Mouse (Mus musculus): ENCODE measurements at regions not wholly inside any gene's neighbourhood (a gene's known extent, or its start where the extent isn't known, plus 50 kb on each side); places are given as distances from the start of the nearest gene placed in this dataset.

GRCm38 (mm10) chr9:43930476-43930875 lies 112.7 kb upstream of the Thy1 start:
- no peak for DNase-seq

DNA sequence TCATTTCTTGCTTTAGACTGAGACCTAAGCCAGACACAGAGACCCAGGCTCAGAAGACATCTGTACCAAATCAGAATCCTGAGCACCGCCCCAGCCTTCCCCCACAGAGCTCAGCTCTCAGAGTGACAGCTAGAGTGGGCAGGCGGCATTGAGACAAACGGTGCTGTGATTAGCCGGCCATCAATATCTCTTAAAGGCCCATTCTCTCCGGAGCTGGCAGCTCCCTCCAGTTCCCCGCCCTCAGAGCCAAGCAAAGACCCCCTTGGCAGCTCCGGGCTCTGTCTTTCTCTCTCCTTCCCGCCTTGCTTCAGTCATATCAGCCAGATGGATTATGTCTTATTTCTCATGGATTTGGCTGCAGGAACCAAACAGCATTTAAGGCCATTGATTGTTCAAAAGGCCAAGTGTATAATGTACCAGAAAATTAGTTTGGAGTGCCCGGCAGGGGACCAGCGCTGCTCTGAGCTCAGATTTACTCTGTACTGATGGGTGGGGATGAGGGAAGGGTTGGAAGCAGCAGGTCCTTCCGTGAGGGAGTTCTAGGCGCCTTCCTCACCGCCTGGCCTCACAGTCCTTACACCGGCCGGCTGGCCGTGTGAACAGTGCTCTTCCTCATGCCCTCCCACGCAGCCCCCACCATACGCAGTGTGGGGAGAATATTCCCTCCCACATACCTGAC lies 109.0 kb upstream of the Thy1 start:
- DNase-seq, result no peak

- no peak for DNase-seq
Measured at GRCm38 (mm10) chr9:43934691-43935064, 108.5 kb upstream of the Thy1 start.

DNA sequence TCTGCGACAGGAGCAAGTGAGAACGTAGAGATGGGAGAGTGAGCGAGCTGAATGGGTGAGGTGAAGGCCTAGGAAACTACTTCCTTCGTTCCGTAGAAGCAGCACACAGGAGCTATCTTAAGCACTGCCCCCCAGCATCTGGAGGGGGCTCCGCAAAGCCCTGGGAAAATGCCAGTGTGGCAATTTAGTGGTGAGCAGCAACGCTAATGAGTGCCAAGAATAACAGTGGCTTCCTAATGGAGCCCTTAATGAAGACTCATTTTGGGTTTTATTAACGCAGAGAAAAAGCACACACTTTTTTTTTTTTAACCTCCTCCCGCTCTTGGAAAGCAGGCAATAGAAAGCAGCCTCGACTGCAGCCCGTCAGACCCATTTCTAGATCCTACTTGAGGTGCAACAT lies 103.8 kb upstream of the Thy1 start:
- DNase-seq, result no peak

DNA sequence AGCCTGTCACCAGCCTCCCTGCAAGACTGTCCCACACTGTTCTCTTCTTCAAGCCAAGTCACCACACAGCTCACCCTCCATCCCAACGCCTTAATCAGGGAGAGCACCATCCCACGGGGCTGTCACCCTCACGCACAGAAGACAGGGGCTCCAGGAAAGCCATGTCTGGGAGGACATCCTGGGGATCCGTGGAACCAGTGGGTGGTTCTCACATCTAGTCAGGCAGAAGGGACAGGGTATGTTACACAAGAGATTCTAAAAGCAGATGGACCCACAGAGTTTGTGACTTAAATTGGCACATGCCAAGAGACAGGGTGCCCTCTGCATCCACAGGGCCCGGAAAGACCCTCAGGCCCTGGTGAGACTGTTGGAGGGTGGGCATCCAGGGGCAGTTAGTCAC lies 101.0 kb upstream of the Thy1 start:
- no peak for DNase-seq

- DNase-seq, result no peak
Measured at GRCm38 (mm10) chr9:43943522-43943921, 99.7 kb upstream of the Thy1 start.

DNA sequence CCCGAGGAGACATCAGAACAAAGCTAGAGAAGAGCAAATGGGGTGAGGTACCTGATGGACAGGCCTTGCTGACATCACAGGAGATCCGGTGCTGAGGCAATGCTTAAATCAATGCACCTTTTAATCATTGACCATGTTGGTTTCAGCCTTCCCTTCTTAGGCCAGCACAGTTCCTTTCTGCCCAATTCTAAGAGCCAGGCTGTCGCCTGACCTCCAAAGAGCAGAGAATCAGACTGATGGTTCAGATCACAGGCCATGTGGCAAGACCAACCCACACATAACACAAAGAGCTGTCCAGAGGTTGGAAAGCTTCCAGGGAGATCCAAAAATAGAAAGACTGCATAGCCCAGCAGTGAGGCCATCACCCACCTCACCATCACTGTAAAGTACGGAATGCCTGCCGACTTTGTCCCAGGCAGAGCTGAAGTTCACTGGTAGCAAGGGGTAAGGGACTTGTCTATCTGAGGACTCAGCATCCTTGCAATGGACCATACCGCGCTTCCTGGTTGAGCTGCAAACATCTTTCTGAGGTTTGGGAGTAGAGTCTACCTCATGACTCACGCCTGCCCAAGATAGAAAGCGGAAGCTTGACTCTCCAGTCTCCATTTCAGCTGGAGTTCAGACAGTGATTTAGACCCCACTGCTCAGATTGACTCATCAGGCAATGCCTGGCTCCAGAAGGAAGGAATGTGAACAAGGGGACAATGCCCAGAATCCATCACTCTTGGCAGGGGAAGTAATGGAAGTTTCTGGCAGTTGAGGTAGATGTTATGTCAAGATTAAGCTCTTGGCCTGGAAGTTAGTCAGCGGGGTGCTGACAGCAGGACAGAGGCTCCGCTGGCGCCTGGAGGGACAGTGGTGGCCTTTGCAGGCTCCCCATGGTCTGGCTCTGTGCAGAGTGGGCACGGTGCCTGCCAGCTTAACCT lies 98.1 kb upstream of the Thy1 start:
- DNase-seq, result peak; percentile 14 to 19

DNA sequence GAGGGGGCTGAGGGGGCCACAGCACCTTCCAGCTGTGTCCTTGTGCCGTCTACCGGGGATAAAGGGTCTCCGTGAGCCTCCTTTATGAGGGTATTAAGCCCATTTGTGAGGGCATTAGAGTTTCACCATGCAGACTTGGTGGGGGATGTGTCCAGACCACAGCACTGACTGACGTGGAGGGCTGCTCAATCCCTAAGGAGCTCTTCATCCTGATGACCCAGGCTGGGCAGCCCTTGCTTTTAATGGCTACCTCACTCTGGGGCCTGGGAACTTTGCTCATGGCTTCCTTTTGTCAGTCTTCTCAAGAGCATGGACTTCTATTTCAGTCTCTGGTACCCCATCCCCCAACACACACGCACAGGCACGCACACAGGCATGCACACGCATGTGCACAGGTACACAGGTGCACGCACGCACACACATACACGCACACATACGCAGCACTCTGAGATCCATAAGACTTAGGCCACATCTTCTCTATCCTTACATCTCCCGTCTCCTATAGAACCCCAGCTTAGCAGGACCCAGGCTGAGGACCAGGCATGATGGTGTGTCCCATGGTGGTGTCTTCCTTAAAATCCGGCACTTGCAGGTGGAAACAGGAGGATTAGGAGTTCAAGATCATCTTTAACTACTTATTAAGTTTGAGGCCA lies 97.1 kb upstream of the Thy1 start:
- no peak for DNase-seq

- no peak for DNase-seq
Measured at GRCm38 (mm10) chr9:43947089-43947488, 96.1 kb upstream of the Thy1 start.

GRCm38 (mm10) chr9:43947490-43948150 lies 95.6 kb upstream of the Thy1 start:
- DNase-seq, result no peak

- peak; percentile 45 to 51 for DNase-seq
Measured at GRCm38 (mm10) chr9:43953128-43953527, 90.1 kb upstream of the Thy1 start.

DNA sequence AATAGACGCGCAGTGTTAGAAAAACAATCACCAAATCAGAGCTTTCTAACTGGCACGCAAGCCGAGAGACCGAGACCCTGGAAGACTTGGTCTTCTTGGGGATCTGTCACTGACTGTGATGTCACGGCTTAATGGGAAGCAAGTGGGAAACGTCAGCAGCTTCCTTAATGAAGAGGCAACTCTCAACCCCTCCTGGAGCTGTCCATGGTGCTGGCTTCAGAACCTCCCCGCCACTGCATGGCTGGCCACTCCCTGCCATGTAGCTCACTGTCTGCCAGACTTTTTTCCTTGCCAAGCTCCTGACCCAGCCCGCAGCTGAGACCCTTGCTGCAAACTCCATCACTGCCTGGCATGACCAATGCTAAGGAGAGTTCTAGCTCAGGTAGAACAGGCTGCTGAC lies 83.6 kb upstream of the Thy1 start:
- DNase-seq, result no peak

GRCm38 (mm10) chr9:43961431-43961830 lies 81.8 kb upstream of the Thy1 start:
- no peak for DNase-seq

GRCm38 (mm10) chr9:43965171-43965570 lies 78.0 kb upstream of the Thy1 start:
- DNase-seq, result no peak

DNA sequence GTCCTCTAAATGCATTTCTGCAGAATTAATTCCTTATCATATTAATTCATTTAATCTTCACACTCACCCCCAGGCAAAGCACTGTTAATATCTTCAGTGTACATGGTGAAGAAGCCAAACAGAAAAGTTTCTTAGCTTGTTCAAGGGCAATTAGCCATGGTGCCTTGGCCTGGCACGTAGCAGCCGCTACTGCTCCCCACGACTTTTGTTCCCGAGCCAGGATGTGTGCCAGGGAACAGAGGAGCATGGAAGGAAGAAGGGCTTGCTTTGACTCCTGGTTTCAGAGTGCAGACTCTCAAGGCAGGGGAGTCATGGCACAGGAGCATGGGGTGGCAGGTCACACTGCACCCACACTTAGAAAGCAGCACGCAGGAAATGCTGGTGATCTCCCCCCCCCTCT lies 77.4 kb upstream of the Thy1 start:
- DNase-seq, result peak in 1 of 2 experiments; percentile 14

DNA sequence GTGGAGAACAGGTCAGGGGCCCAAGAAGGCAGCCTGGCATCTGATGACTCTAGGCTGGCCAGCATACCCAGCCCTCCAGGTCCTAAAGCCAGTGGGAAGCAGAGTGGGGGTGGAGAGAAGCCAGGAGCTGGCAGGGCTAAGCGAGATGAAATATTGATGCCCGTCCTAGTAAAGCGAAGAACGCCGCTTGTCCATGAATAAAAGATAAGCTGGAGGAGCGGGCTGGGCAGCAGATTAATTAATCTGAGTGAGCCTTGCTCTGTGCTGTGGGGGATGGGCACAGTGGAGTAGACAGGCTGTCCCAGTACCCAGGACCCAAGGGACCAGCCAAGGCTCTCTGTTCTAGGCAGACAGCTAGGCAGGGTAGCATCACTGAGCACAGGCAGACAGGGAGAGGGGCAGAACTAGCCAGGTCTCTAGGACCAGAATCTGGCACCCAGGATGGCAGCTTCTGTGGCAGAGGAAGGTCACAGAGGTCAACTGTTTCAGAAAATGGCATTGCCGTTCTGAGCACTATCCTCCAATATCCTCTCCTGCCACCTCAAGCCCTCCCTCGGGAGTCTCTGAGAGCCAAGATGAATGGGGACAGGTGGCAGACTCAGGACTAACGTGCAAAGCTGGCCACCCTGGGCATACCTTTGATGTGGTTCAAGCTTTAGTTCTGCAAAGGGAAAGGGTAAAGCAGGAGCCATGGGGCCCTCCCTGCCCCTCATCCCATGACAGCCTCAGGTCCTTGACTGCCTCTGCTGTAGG lies 73.0 kb upstream of the Thy1 start:
- peak; percentile 42 for DNase-seq

GRCm38 (mm10) chr9:43970858-43971257 lies 72.3 kb upstream of the Thy1 start:
- peak; percentile 24 to 31 for DNase-seq

DNA sequence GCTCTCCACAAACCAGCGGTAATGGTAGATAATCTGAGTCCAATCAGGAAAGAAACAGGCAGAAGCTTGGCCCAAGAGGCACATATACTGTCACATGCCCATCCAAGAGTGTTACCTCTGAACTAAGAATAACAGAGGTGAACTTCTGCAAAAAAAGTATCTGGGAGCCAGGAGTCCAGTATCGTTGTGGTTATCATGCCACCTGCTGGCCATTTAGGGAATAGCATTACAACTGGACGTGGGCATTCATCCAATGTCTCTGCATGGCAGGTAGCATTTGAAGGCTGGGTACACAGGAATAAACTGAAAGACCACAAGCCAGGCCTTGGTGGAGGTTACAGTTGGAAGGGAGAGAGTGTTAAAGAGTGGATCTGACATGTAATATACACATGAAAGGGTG lies 70.9 kb upstream of the Thy1 start:
- peak; percentile 72 to 88 for DNase-seq

DNA sequence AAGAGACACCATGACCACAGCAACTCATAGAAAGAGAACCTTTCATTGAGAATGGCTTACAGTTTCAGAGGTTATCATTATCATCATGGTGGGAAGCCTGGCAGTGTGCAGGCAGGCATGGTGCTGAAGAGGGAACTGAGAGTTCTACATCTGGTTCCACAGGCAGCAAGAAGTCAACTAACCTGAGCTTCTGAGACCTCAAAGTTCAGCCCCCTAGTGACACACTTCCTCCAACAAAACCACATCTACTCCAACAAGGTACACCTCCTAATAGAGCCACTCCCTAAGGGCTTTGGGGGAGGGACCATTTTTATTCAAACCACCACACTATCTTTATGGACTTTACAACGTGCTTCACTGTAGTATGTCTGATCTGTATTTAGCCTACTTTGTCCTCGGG lies 67.8 kb upstream of the Thy1 start:
- DNase-seq, result no peak

GRCm38 (mm10) chr9:43976366-43976765 lies 66.8 kb upstream of the Thy1 start:
- no peak for DNase-seq

GRCm38 (mm10) chr9:43977773-43978172 lies 65.4 kb upstream of the Thy1 start:
- DNase-seq, result no peak

GRCm38 (mm10) chr9:43981376-43981775 lies 61.8 kb upstream of the Thy1 start:
- no peak for DNase-seq
